Mouse (Mus musculus): ENCODE results near the gene Top2b. TPM values are rescaled to one million over a fixed set of nuclear protein-coding genes. Genes with fewer than 3 reads are reported as not detected.

Gene Top2b
- polyA plus RNA-seq, 1 experiment = 31.7 TPM

GRCm38 (mm10) chr14:16334260-16334659 lies 30.7 kb upstream of the Top2b start:
- WGBS = 74% methylated on average over 3 of the region's 3 CpGs
- Histone ChIP-seq H3K4me3 (replicated peaks; ENCODE audit: control insufficient read depth, low read depth, low read length) (no peak overlapping the region), H3K4me1 (ENCODE audit: control insufficient read depth, insufficient read depth, low read length) (no peaks in the 10 kb centered on the region), H3K27ac (ENCODE audit: control insufficient read depth, insufficient read depth, low read depth, low read length, poor library complexity) (no peak overlapping the region)
- TF ChIP-seq POLR2A (IDR thresholded peaks at IDR 0.05; ENCODE audit: borderline replicate concordance, control insufficient read depth, low read depth, low read length) (no peak), CTCF (IDR thresholded peaks at IDR 0.05; ENCODE audit: control insufficient read depth, insufficient read depth, low read length) (no peak)

- no peak overlapping the region for H3K4me3 ChIP-seq (replicated peaks; ENCODE audit: control insufficient read depth, low read depth, low read length)
- H3K27ac ChIP-seq (ENCODE audit: control insufficient read depth, insufficient read depth, low read depth, low read length, poor library complexity) = no peak overlapping the region
- no peak for TF ChIP-seq CTCF (IDR thresholded peaks at IDR 0.05; ENCODE audit: control insufficient read depth, insufficient read depth, low read length)
- no peak for TF ChIP-seq POLR2A (IDR thresholded peaks at IDR 0.05; ENCODE audit: borderline replicate concordance, control insufficient read depth, low read depth, low read length)
- H3K4me1 ChIP-seq (ENCODE audit: control insufficient read depth, insufficient read depth, low read length) = no peaks in the 10 kb centered on the region
- WGBS = 70% methylated on average over 3 of the region's 3 CpGs
Observed at GRCm38 (mm10) chr14:16335835-16336417, 29.1 kb upstream of the Top2b start.

DNA sequence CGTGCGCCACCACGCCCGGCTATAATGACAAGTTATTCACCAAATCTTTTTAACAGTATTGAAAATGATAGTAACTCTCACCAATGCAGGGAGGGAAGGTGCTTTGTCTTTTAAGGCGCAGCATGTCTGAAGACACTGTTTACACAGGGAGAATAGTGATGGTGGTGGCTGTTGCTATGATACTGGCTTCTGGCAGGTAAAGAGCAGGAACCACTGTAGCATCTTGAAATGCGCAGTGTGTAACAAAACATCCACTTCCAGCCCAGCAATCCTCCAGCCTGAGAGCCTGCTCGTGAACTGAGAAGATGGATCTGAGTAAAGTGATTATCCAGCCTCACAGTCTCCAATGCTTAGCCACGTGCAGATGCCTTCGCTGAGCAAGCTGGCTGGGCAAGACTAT lies 17.5 kb upstream of the Top2b start:
- Histone ChIP-seq H3K4me3 (replicated peaks; ENCODE audit: control insufficient read depth, low read depth, low read length) (no peak overlapping the region), H3K27ac (ENCODE audit: control insufficient read depth, insufficient read depth, low read depth, low read length, poor library complexity) (no peak overlapping the region), H3K4me1 (ENCODE audit: control insufficient read depth, insufficient read depth, low read length) (no peaks in the 10 kb centered on the region)
- no peak for TF ChIP-seq POLR2A (IDR thresholded peaks at IDR 0.05; ENCODE audit: borderline replicate concordance, control insufficient read depth, low read depth, low read length)
- TF ChIP-seq CTCF (IDR thresholded peaks at IDR 0.05; ENCODE audit: control insufficient read depth, insufficient read depth, low read length) = no peak
- WGBS = 84% methylated on average over 9 of the region's 9 CpGs

DNA sequence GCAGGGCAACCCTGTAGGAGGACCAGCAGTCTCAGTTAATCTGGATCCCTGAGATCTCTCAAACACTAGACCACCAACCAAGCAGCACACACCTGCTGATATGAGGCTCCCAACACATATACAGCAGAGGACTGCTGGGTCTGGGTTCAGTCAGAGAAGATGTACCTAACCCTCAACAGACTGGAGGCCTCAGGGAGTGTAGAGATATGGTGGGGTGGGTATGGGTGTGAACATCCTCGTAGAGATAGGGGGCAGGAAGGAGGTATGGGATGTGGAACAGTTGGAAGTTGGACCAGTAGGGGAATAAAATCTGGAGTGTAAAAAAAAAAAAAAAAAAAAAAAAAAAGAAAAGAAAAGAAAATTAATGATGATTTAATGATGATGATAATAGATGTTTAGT lies 5.3 kb upstream of the Top2b start:
- WGBS = 39% methylated on average over 1 of the region's 1 CpGs
- Histone ChIP-seq H3K27ac (ENCODE audit: control insufficient read depth, insufficient read depth, low read depth, low read length, poor library complexity) (no peak overlapping the region), H3K4me3 (replicated peaks; ENCODE audit: control insufficient read depth, low read depth, low read length) (no peak overlapping the region), H3K4me1 (ENCODE audit: control insufficient read depth, insufficient read depth, low read length) (no peaks in the 10 kb centered on the region)
- TF ChIP-seq POLR2A (IDR thresholded peaks at IDR 0.05; ENCODE audit: borderline replicate concordance, control insufficient read depth, low read depth, low read length) = no peak
- TF ChIP-seq CTCF (IDR thresholded peaks at IDR 0.05; ENCODE audit: control insufficient read depth, insufficient read depth, low read length) = no peak

- H3K4me1 ChIP-seq (ENCODE audit: control insufficient read depth, insufficient read depth, low read length) = no peaks in the 10 kb centered on the region; the same call in 1 of the 2 replicates
- TF ChIP-seq POLR2A (IDR thresholded peaks at IDR 0.05; ENCODE audit: borderline replicate concordance, control insufficient read depth, low read depth, low read length) (0 out of 2 replicates have a peak, but pooled peaks have one; percentile 12), CTCF (IDR thresholded peaks at IDR 0.05; ENCODE audit: control insufficient read depth, insufficient read depth, low read length) (no peak)
- H3K4me3 ChIP-seq (replicated peaks; ENCODE audit: control insufficient read depth, low read depth, low read length) = peak overlapping the region; percentile 59
- 0% methylated on average over 28 of the region's 32 CpGs for WGBS
- H3K27ac ChIP-seq (ENCODE audit: control insufficient read depth, insufficient read depth, low read depth, low read length, poor library complexity) = peak overlapping the region; percentile 69
Observed at GRCm38 (mm10) chr14:16364161-16364831, 683 bp upstream of the Top2b start.

GRCm38 (mm10) chr14:16365362-16366173 lies 589 bp downstream of the Top2b start:
- H3K4me3 ChIP-seq (replicated peaks; ENCODE audit: control insufficient read depth, low read depth, low read length) = peak overlapping the region; percentile 89
- under 1% methylated on average over 85 of the region's 87 CpGs for WGBS
- H3K27ac ChIP-seq (ENCODE audit: control insufficient read depth, insufficient read depth, low read depth, low read length, poor library complexity) = peak overlapping the region; percentile 94
- no peak for TF ChIP-seq CTCF (IDR thresholded peaks at IDR 0.05; ENCODE audit: control insufficient read depth, insufficient read depth, low read length)
- peak; percentile 24; the same call in 1 of the 2 replicates for TF ChIP-seq POLR2A (IDR thresholded peaks at IDR 0.05; ENCODE audit: borderline replicate concordance, control insufficient read depth, low read depth, low read length)
- no peaks in the 10 kb centered on the region; the same call in 1 of the 2 replicates for H3K4me1 ChIP-seq (ENCODE audit: control insufficient read depth, insufficient read depth, low read length)

DNA sequence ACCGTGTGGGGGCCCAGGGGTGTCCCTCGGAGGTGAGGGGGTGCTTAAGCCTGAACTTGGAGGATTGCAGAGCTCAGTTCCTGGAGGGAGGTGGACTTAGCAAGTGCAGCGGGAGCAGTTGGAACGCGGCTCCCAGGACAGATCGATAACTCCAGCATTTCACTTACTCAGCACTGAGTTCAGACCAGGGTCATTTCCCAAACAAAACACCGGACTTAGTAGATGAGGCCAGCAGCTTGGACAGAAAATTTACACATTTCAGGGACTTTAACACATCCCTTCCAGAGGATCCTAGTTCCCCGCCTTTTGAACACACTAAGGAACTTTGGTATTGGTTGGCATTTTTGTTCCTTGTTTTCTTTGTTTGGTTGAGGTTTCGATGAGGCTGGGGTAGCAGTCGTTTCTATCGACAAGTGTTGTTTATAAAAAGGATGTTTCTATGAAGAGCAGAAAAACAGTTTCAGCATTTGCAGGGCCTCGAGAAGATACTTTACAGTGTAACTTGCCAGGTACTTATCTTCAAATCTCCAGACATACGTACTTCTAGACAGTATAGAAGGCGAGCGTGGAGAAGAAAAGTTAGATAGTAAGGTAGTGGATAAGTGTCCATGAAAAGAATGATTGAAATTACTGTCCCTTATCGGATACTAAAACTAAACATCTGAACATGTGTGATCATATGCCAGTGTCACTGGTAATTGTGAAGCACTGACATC lies 1.4 kb downstream of the Top2b start:
- 6% methylated on average over 16 of the region's 16 CpGs for WGBS
- Histone ChIP-seq H3K4me1 (ENCODE audit: control insufficient read depth, insufficient read depth, low read length) (no peaks in the 10 kb centered on the region; the same call in 1 of the 2 replicates), H3K4me3 (replicated peaks; ENCODE audit: control insufficient read depth, low read depth, low read length) (peak overlapping the region; percentile 89), H3K27ac (ENCODE audit: control insufficient read depth, insufficient read depth, low read depth, low read length, poor library complexity) (peak overlapping the region; percentile 94)
- TF ChIP-seq POLR2A (IDR thresholded peaks at IDR 0.05; ENCODE audit: borderline replicate concordance, control insufficient read depth, low read depth, low read length) = no peak
- TF ChIP-seq CTCF (IDR thresholded peaks at IDR 0.05; ENCODE audit: control insufficient read depth, insufficient read depth, low read length) = no peak

Measured in bone marrow, adult 2 months (tissue).